ENCODE assay signal across 9 mouse cellular contexts in genomic region chr3:119780876-119781275, GRCm38 (mm10). TPM values are rescaled to one million over a fixed set of nuclear protein-coding genes. Genes with fewer than 3 reads are reported as not detected.
DNase-seq lines count a peak whose midpoint lies in the region; ATAC-seq and TF ChIP-seq lines count a peak whose summit lies in the region.
"Had no signal": no experiment of that assay in that cellular context is flagged by ENCODE, and none has a peak within 500 bp of the region (broad histone marks: within the 10 kb centered on the region; RNA-seq: fewer than 3 reads in every experiment).

No protein-coding gene starts in this region.

- peak overlapping the region; percentile 71 for H3K4me2 ChIP-seq in limb, embryonic 14.5 days (replicated peaks; ENCODE audit: low read depth, low read length, severe bottlenecking)
- H3K4me2 ChIP-seq in stomach, embryonic 15.5 days = peak overlapping the region; percentile 40

- H3K36me3 ChIP-seq in megakaryocyte, embryonic 14.5 days (replicated peaks; ENCODE audit: low read length) = peaks cover 13% of the 10 kb centered on the region
- peaks cover 5% of the 10 kb centered on the region; the same call in 1 of the 2 replicates for H3K36me3 ChIP-seq in limb, embryonic 14.5 days (ENCODE audit: control insufficient read depth, insufficient read depth, low read length)
- no peaks in the 10 kb centered on the region for H3K36me3 ChIP-seq in stomach, embryonic 15.5 days

- no peaks in the 10 kb centered on the region for H3K27me3 ChIP-seq in megakaryocyte, embryonic 14.5 days (replicated peaks)
- H3K27me3 ChIP-seq in limb, embryonic 14.5 days (ENCODE audit: control insufficient read depth, insufficient read depth, low read length) = no peaks in the 10 kb centered on the region
- no peaks in the 10 kb centered on the region for H3K27me3 ChIP-seq in stomach, embryonic 15.5 days (replicated peaks)

- H3K9me3 ChIP-seq in megakaryocyte, embryonic 14.5 days = no peaks in the 10 kb centered on the region
- H3K9me3 ChIP-seq in limb, embryonic 14.5 days (ENCODE audit: control insufficient read depth, low read length) = no peaks in the 10 kb centered on the region
- no peaks in the 10 kb centered on the region for H3K9me3 ChIP-seq in stomach, embryonic 15.5 days

- no peak overlapping the region for H3K27ac ChIP-seq in limb, embryonic 14.5 days (replicated peaks; ENCODE audit: low read depth, low read length)
- H3K27ac ChIP-seq in stomach, embryonic 15.5 days = no peak overlapping the region

- peak overlapping the region; percentile 59 for H3K4me3 ChIP-seq in megakaryocyte, embryonic 14.5 days (replicated peaks)
- H3K4me3 ChIP-seq in limb, embryonic 14.5 days (replicated peaks; ENCODE audit: low read length) = peak overlapping the region; percentile 95; the same call in 1 of the 2 replicates
- no peak overlapping the region for H3K4me3 ChIP-seq in stomach, embryonic 15.5 days (replicated peaks)

- H3K9ac ChIP-seq in limb, embryonic 14.5 days (ENCODE audit: low read depth, low read length, severe bottlenecking) = no peak overlapping the region
- H3K9ac ChIP-seq in stomach, embryonic 15.5 days = no peak overlapping the region

- no peak for ATAC-seq in megakaryocyte, adult 5-6 weeks (ENCODE audit: poor library complexity, severe bottlenecking)
- no peak for ATAC-seq in limb, embryonic 14.5 days (ENCODE audit: low FRiP score, low read depth)
- ATAC-seq in stomach, embryonic 15.5 days (ENCODE audit: insufficient read depth, low FRiP score, low read depth) = no peak
- ATAC-seq in activated CD4-positive, CD25-positive, alpha-beta regulatory T cell, adult 4 months = no peak

- peak; percentile 24 for DNase-seq in adrenal gland, adult 2 months
- no peak for DNase-seq in adrenal gland, adult 18-20 months (ENCODE audit: low spot score in 2 of 2)
- DNase-seq in limb, embryonic 14.5 days (ENCODE audit: low spot score) = no peak
- no peak for DNase-seq in cerebellum, postnatal 4 days (ENCODE audit: low spot score in 2 of 2)
- DNase-seq: gastrocnemius, postnatal 10 days had no signal

- no peak for TF ChIP-seq POLR2A in limb, embryonic 14.5 days (IDR thresholded peaks at IDR 0.05; ENCODE audit: borderline replicate concordance, extremely low read depth, insufficient read depth, insufficient read length)

- H3K4me1 ChIP-seq in megakaryocyte, embryonic 14.5 days = peaks cover 36% of the 10 kb centered on the region
- peaks cover 23% of the 10 kb centered on the region for H3K4me1 ChIP-seq in limb, embryonic 14.5 days (ENCODE audit: control insufficient read depth, insufficient read depth, low read length)
- H3K4me1 ChIP-seq in stomach, embryonic 15.5 days = peaks cover 3% of the 10 kb centered on the region; the same call in 1 of the 2 replicates

RNA-seq across cellular contexts. Expression of gene Ptbp2, which starts 3.4 kb away (rescaled TPM):
- 10 to 100 TPM; 24.3 to 33.4 TPM for total RNA-seq in adrenal gland, adult 2 months (2021)
- 4.6 and 6.3 TPM in 2 replicates for polyA plus RNA-seq in adrenal gland, adult 2 months (2012; rRNA removed)
- 10 to 100 TPM; 25.9 to 29.9 TPM for total RNA-seq in adrenal gland, adult 18-20 months (2021)
- polyA plus RNA-seq in megakaryocyte, embryonic 14.5 days (2012; ENCODE audit: insufficient read depth, low replicate concordance) = 0.35 TPM in 1 of 2 replicates, not detected in the other
- 51.4 and 58.1 TPM in 2 replicates for total RNA-seq in megakaryocyte, adult 5-6 weeks (2015)
- total RNA-seq in megakaryocyte, adult 5-6 weeks (2017) = 42.0 and 50.0 TPM in 2 replicates
- polyA plus RNA-seq in limb, embryonic 14.5 days (2012; rRNA removed) = 101 and 102 TPM in 2 replicates
- 65.8 and 73.0 TPM in 2 replicates for polyA plus RNA-seq in limb, embryonic 14.5 days (2014; fragmentation: Nextera tagmentation; extraction: Ambion mirVana)
- polyA plus RNA-seq in stomach, embryonic 15.5 days (2015; fragmentation: Nextera tagmentation; extraction: Ambion mirVana) = 47.5 and 54.3 TPM in 2 replicates
- 10 to 100 TPM; 19.1 to 24.8 TPM for polyA plus RNA-seq in activated CD4-positive, CD25-positive, alpha-beta regulatory T cell, adult 4 months (2017; shearing (Covaris generic))
